Mouse (Mus musculus) CH12.LX (cell line): ENCODE measurements at regions not wholly inside any gene's neighbourhood (a gene's known extent, or its start where the extent isn't known, plus 50 kb on each side); places are given as distances from the start of the nearest gene placed in this dataset.

ENCODE experiments used
- DNase-seq: peaks from one replicate; pipeline ENCODE4 v3.0.0-alpha.2; 2013; ENCODE audit errors: extremely low read depth
- H3K27ac ChIP-seq: 2 replicates; pipeline ENCODE4 v1.5.1; 2012; ENCODE audit warnings: low read depth, mild to moderate bottlenecking, control low read depth, moderate library complexity; ENCODE audit not compliant: insufficient read depth
- H3K27me3 ChIP-seq: replicated peaks from 2 replicates; pipeline ENCODE3; 2012; ENCODE audit warnings: inconsistent platforms
- H3K36me3 ChIP-seq, 2 experiments: replicated peaks in 1 of 2; 2 replicates each; pipeline versions ENCODE3 to v1.6.1; 2012; ENCODE audit warnings: inconsistent platforms in 1 of 2, low read length in 1 of 2, mild to moderate bottlenecking in 1 of 2, mixed read lengths in 1 of 2, moderate library complexity in 1 of 2; ENCODE audit not compliant: control insufficient read depth in 1 of 2, insufficient read depth in 1 of 2
- H3K4me1 ChIP-seq, 2 experiments: 2 replicates each; pipeline ENCODE4 v1.6.1; 2012; ENCODE audit warnings: inconsistent platforms in 1 of 2, moderate library complexity in 1 of 2; ENCODE audit not compliant: insufficient read depth in 2 of 2, control insufficient read depth in 1 of 2
- H3K4me2 ChIP-seq: 2 replicates; pipeline ENCODE4 v1.6.1; 2012; ENCODE audit warnings: low read depth, mild to moderate bottlenecking, control low read depth; ENCODE audit not compliant: poor library complexity, insufficient read depth, severe bottlenecking
- H3K4me3 ChIP-seq, 3 experiments: fragments of 150-350 bp in 1 of 3; sonication (generic) in 1 of 3; replicated peaks in 1 of 3; 2 replicates each; pipeline versions ENCODE3 to v1.5.1; 2011 to 2012; ENCODE audit warnings: low read depth in 2 of 3, low read length in 2 of 3, mild to moderate bottlenecking in 2 of 3, moderate library complexity in 2 of 3, control low read depth in 1 of 3, improper control_type of control experiment in 1 of 3, inconsistent platforms in 1 of 3, mixed read lengths in 1 of 3; ENCODE audit not compliant: poor library complexity in 1 of 3
- H3K79me2 ChIP-seq: replicated peaks from 2 replicates; pipeline ENCODE4 v1.6.1; 2012; ENCODE audit warnings: mild to moderate bottlenecking, moderate library complexity; ENCODE audit not compliant: control insufficient read depth, poor library complexity, insufficient read depth, severe bottlenecking; ENCODE audit errors: extremely low read depth
- H3K9ac ChIP-seq: 2 replicates; pipeline ENCODE4 v1.6.1; 2012; ENCODE audit warnings: low read depth, mild to moderate bottlenecking, control low read depth, moderate library complexity; ENCODE audit not compliant: insufficient read depth
- H3K9me3 ChIP-seq: replicated peaks from 2 replicates; pipeline ENCODE3; 2012; ENCODE audit warnings: low read length, inconsistent platforms, mixed read lengths
- BHLHE40 ChIP-seq: IDR thresholded peaks from 2 replicates; pipeline ENCODE4 v1.6.1; 2011; ENCODE audit warnings: mild to moderate bottlenecking, low read depth, low read length, improper control_type of control experiment
- CHD2 ChIP-seq: IDR thresholded peaks from 2 replicates; pipeline ENCODE4 v1.6.1; 2011; ENCODE audit warnings: low read length, improper control_type of control experiment
- E2F4 ChIP-seq: IDR thresholded peaks from 2 replicates; pipeline ENCODE4 v1.6.1; 2011; ENCODE audit warnings: low read depth, low read length, improper control_type of control experiment; ENCODE audit not compliant: insufficient replicate concordance
- ELF1 ChIP-seq: IDR thresholded peaks from 2 replicates; pipeline ENCODE4 v1.6.1; 2014; ENCODE audit warnings: low read depth, mild to moderate bottlenecking, inconsistent platforms, low read length, improper control_type of control experiment
- IRF4 ChIP-seq: IDR thresholded peaks from 2 replicates; pipeline ENCODE4 v1.6.1; 2014; ENCODE audit warnings: low read depth, mild to moderate bottlenecking, inconsistent platforms, low read length, improper control_type of control experiment
- MAZ ChIP-seq: IDR thresholded peaks from 2 replicates; pipeline ENCODE4 v1.6.1; 2012; ENCODE audit warnings: low read depth, mild to moderate bottlenecking, inconsistent platforms, low read length, improper control_type of control experiment, moderate library complexity
- MEF2A ChIP-seq: IDR thresholded peaks from 2 replicates; pipeline ENCODE4 v1.6.1; 2014; ENCODE audit warnings: low read depth, mild to moderate bottlenecking, inconsistent platforms, low read length, improper control_type of control experiment, borderline replicate concordance
- MYC ChIP-seq: IDR thresholded peaks from 2 replicates; pipeline ENCODE4 v1.6.1; 2011; ENCODE audit warnings: low read depth, mild to moderate bottlenecking, improper control_type of control experiment, low read length
- NELFE ChIP-seq: IDR thresholded peaks from 2 replicates; pipeline ENCODE4 v1.6.1; 2011; ENCODE audit warnings: low read depth, low read length, improper control_type of control experiment
- RAD21 ChIP-seq: IDR thresholded peaks from 2 replicates; pipeline ENCODE4 v1.6.1; 2011; ENCODE audit warnings: low read depth, mild to moderate bottlenecking, low read length, improper control_type of control experiment, moderate library complexity
- RCOR1 ChIP-seq: conservative IDR thresholded peaks from 2 replicates; pipeline ENCODE4 v1.6.1; 2012; ENCODE audit warnings: low read depth, mild to moderate bottlenecking, inconsistent platforms, low read length, improper control_type of control experiment
- TCF12 ChIP-seq: IDR thresholded peaks from 2 replicates; pipeline ENCODE4 v1.6.1; 2014; ENCODE audit warnings: low read depth, mild to moderate bottlenecking, inconsistent platforms, low read length, improper control_type of control experiment
- ZC3H11A ChIP-seq: IDR thresholded peaks from 2 replicates; pipeline ENCODE4 v1.6.1; 2012; ENCODE audit warnings: low read depth, mild to moderate bottlenecking, inconsistent platforms, low read length, improper control_type of control experiment
- ZKSCAN1 ChIP-seq: IDR thresholded peaks from 2 replicates; pipeline ENCODE4 v1.6.1; 2012; ENCODE audit warnings: low read depth, inconsistent platforms, low read length, improper control_type of control experiment, borderline replicate concordance
- dilution Hi-C: fragments of 300-500 bp; cut with MboI; formaldehyde crosslinking; loops from 2 replicates; pipeline ENCODE4 v1.14.3; 2020; ENCODE audit warnings: low sequenced_read_pairs; ENCODE audit not compliant: extremely low pct_unique_long_range_greater_than_20kb, extremely low pct_ligation_motif_present
- in situ Hi-C: fragments of 300-500 bp; cut with MboI; formaldehyde crosslinking; loops from 3 replicates; pipeline ENCODE4 v1.14.3; 2019; ENCODE audit warnings: low sequenced_read_pairs, low pct_ligation_motif_present, low pct_unique_long_range_greater_than_20kb, mixed read lengths

DNA sequence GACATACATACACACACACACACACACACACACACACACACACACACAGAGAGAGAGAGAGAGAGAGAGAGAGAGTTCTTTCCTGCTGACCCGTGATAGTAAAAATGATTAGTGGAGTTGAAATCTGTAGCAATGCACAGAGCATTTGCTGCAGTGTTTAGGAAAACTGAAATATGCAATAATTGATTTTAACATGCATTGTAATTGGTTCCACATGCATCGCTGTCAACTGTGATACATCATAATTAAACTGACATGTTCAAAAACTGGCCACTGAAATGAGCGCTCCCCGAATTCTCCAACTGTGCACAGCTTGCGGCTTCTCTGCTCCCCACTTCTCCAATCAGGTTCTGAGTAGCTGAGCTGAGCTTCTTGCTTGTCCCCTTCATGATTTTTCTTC lies 265.4 kb downstream of the Pax1 start:
- no peak overlapping the region for H3K9ac ChIP-seq
- TF ChIP-seq RAD21: no peak
- no peak for TF ChIP-seq E2F4
- no peak for TF ChIP-seq NELFE
- H3K4me2 ChIP-seq: no peak overlapping the region
- H3K36me3 ChIP-seq: no peaks in the 10 kb centered on the region
- in situ Hi-C loops: no loop called here
- no peaks in the 10 kb centered on the region for H3K27me3 ChIP-seq
- no peak overlapping the region for H3K4me3 ChIP-seq
- dilution Hi-C loops: no loop called here
- H3K4me1 ChIP-seq: no peaks in the 10 kb centered on the region
- no peaks in the 10 kb centered on the region for H3K9me3 ChIP-seq
- no peak overlapping the region for H3K27ac ChIP-seq
- no peaks in the 10 kb centered on the region for H3K79me2 ChIP-seq
- DNase-seq: no peak

DNA sequence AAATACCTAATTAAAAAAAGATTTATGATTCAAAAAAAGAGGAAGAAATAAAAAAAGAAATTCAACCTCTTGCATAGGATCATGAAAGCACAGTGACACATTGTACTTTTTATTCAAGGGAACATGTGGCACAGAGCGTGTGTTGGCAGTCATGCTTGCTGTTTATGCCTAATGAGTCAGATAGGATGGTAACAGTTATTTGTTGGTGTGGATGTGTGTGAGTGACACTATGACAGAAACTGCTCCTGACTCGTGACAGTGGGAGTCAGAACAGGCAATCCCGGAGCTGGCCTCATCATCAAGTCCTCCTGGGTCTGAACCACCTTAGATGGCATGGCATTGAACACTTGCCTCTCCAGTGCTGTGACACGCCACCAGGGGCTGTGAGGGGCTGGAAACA lies 261.4 kb downstream of the Pax1 start:
- no peaks in the 10 kb centered on the region for H3K79me2 ChIP-seq
- TF ChIP-seq CHD2 (no peak), ZKSCAN1 (no peak), RCOR1 (no peak), BHLHE40 (no peak), MAZ (no peak), MYC (no peak)
- H3K36me3 ChIP-seq: no peaks in the 10 kb centered on the region
- no peak overlapping the region for H3K4me3 ChIP-seq
- dilution Hi-C loops (no loop called here), in situ Hi-C loops (no loop called here)
- no peaks in the 10 kb centered on the region for H3K9me3 ChIP-seq
- H3K27ac ChIP-seq: no peak overlapping the region; the same call in 1 of the 2 replicates
- no peak overlapping the region for H3K4me2 ChIP-seq
- H3K4me1 ChIP-seq: no peaks in the 10 kb centered on the region
- no peaks in the 10 kb centered on the region for H3K27me3 ChIP-seq
- no peak overlapping the region for H3K9ac ChIP-seq
- DNase-seq: no peak

DNA sequence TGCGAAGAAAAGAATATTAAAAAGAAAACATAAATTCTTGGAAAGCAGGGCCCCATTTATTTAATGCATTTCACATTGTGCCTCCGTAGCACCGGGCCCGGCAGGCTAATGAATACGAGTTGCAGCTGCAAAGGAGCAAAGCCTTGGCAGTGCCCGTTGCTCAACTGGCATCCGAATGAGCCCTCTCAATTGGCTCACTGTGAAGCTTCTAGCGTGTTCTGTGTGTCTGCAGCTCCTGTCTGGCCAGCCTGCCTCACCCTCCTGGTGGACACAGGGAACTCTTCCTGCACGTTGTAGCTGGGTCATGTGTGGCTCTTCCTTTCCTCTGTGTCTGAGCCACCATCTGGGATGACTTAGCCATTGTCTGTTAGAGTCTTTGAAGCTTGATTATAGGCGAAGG lies 256.1 kb downstream of the Pax1 start:
- dilution Hi-C loops (no loop called here), in situ Hi-C loops (no loop called here)
- Histone ChIP-seq H3K9me3 (no peaks in the 10 kb centered on the region), H3K79me2 (no peaks in the 10 kb centered on the region), H3K36me3 (no peaks in the 10 kb centered on the region), H3K27ac (no peak overlapping the region), H3K9ac (no peak overlapping the region), H3K4me1 (no peaks in the 10 kb centered on the region), H3K4me2 (no peak overlapping the region), H3K27me3 (no peaks in the 10 kb centered on the region), H3K4me3 (no peak overlapping the region)
- no peak for DNase-seq
- TF ChIP-seq IRF4: no peak
- TF ChIP-seq TCF12: no peak
- TF ChIP-seq MEF2A: no peak
- TF ChIP-seq ELF1: no peak
- no peak for TF ChIP-seq ZC3H11A
